Mouse (Mus musculus): ENCODE data around the gene Sgf29.
A peak's percentile ranks its signal among the peaks of the same experiment; 100 is the strongest.

DNA sequence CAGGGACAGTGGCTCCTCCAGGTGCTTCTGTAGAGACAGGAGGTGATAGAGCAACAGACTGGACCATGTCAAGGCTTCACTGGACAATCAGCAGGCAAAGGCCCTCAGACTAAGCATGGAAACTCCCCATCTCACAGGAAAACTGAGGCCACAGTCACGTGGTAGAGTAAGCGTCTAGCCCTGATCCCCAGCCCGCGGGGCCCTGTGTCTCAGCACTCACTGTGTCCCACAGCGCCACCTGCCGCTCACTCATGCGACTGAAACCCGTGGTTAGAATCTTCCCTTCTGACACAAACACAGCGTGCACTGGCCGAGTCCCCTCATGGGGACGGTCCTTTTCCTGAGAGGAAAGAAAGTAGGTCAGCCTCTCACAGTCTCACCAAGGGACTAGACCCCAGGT lies 52.0 kb downstream of the Sgf29 start:
- TF ChIP-seq POLR2A (IDR thresholded peaks at IDR 0.05; ENCODE audit: borderline replicate concordance, low read depth, low read length) (0 out of 2 replicates have a peak, but pooled peaks have one; percentile 8), CTCF (IDR thresholded peaks at IDR 0.05; ENCODE audit: low read depth, low read length) (peak; percentile 78)

All from bone marrow macrophage, adult 2 months (primary cell).